Mouse (Mus musculus): ENCODE measurements at regions not wholly inside any gene's neighbourhood (a gene's known extent, or its start where the extent isn't known, plus 50 kb on each side); places are given as distances from the start of the nearest gene placed in this dataset.

GRCm38 (mm10) chr1:91742914-91743313 lies 58.3 kb upstream of the Twist2 start:
- Histone ChIP-seq H3K9me3 (no peaks in the 10 kb centered on the region), H3K4me3 (no peak overlapping the region), H3K27ac (no peak overlapping the region), H3K4me1 (0 out of 2 replicates have a peak, but pooled peaks cover 10% of the 10 kb centered on the region), H3K36me3 (no peaks in the 10 kb centered on the region), H3K9ac (no peak overlapping the region), H3K27me3 (0 out of 2 replicates have a peak, but pooled peaks cover under 1% of the 10 kb centered on the region), H3K4me2 (no peak overlapping the region)
- no peak for ATAC-seq (ENCODE audit: insufficient number of reproducible peaks, low FRiP score, low TSS enrichment, low read depth)
- WGBS, result 51% methylated on average over 3 of the region's 3 CpGs

GRCm38 (mm10) chr1:91744076-91744475 lies 57.2 kb upstream of the Twist2 start:
- H3K4me1 ChIP-seq, result 0 out of 2 replicates have a peak, but pooled peaks cover 5% of the 10 kb centered on the region
- H3K9ac ChIP-seq, result no peak overlapping the region
- H3K27me3 ChIP-seq, result 0 out of 2 replicates have a peak, but pooled peaks cover 3% of the 10 kb centered on the region
- ATAC-seq (ENCODE audit: insufficient number of reproducible peaks, low FRiP score, low TSS enrichment, low read depth), result no peak
- no peak overlapping the region for H3K27ac ChIP-seq
- H3K9me3 ChIP-seq, result no peaks in the 10 kb centered on the region
- H3K4me2 ChIP-seq, result no peak overlapping the region
- 93% methylated on average over 3 of the region's 3 CpGs for WGBS
- H3K36me3 ChIP-seq, result no peaks in the 10 kb centered on the region
- H3K4me3 ChIP-seq, result no peak overlapping the region

DNA sequence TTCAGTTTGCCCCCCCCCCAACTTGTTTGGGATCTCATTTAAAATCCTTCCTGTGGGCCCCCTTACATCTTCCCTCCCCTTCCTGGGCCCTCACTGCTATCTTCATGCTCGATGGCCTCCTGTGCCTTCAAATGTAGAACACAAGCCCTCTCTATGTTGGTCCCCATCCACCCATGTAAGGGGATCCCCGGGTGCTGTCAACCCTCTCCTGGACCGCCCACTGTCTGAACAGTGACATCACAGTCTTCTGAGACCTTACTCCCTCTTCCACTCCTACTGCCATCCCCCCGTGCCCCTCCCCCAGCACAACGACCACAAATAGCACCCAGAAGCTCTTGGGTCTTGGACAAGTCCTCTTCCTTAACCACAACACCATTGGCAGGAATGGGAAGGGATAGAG lies 56.6 kb upstream of the Twist2 start:
- Histone ChIP-seq H3K9ac (no peak overlapping the region), H3K4me3 (no peak overlapping the region), H3K27ac (no peak overlapping the region), H3K9me3 (no peaks in the 10 kb centered on the region), H3K4me2 (no peak overlapping the region), H3K4me1 (0 out of 2 replicates have a peak, but pooled peaks cover 5% of the 10 kb centered on the region), H3K36me3 (no peaks in the 10 kb centered on the region), H3K27me3 (0 out of 2 replicates have a peak, but pooled peaks cover 3% of the 10 kb centered on the region)
- no peak for ATAC-seq (ENCODE audit: insufficient number of reproducible peaks, low FRiP score, low TSS enrichment, low read depth)
- 84% methylated on average over 5 of the region's 5 CpGs for WGBS

GRCm38 (mm10) chr1:91747583-91747982 lies 53.7 kb upstream of the Twist2 start:
- no peak overlapping the region for H3K9ac ChIP-seq
- H3K27ac ChIP-seq, result no peak overlapping the region
- no peaks in the 10 kb centered on the region for H3K36me3 ChIP-seq
- H3K4me2 ChIP-seq, result no peak overlapping the region
- H3K9me3 ChIP-seq, result no peaks in the 10 kb centered on the region
- ATAC-seq (ENCODE audit: insufficient number of reproducible peaks, low FRiP score, low TSS enrichment, low read depth), result no peak
- 0 out of 2 replicates have a peak, but pooled peaks cover 3% of the 10 kb centered on the region for H3K27me3 ChIP-seq
- no peak overlapping the region for H3K4me3 ChIP-seq
- 0 out of 2 replicates have a peak, but pooled peaks cover 5% of the 10 kb centered on the region for H3K4me1 ChIP-seq
- 36% methylated on average over 11 of the region's 11 CpGs for WGBS

Measured in limb, embryonic 15.5 days (tissue).